Mouse (Mus musculus): Measurements from ENCODE around the gene Npw.
A peak's percentile ranks its signal among the peaks of the same experiment; 100 is the strongest.

- peak; percentile 79 for TF ChIP-seq POLR2A (IDR thresholded peaks at IDR 0.05; ENCODE audit: control insufficient read depth, low read depth, low read length)
- TF ChIP-seq CTCF (IDR thresholded peaks at IDR 0.05; ENCODE audit: control insufficient read depth, insufficient read depth, insufficient replicate concordance, low read depth, low read length) = peak; percentile 1; the same call in 1 of the 2 replicates
Measured at GRCm38 (mm10) chr17:24669545-24670245, 11.4 kb upstream of the Npw start, which contains the start of gene Zfp598.
